Mouse (Mus musculus) kidney, postnatal 36 days (tissue): ENCODE results near the gene Ociad1.

ENCODE experiments used
- DNase-seq, 2 experiments: peaks; one replicate each; pipeline ENCODE4 v3.0.0; 2021 to 2022; ENCODE audit warnings: mixed read lengths in 2 of 2

Ociad1 gene

GRCm38 (mm10) chr5:73292502-73293457 is at the start of gene Ociad1:
TSS of gene Ociad1 (plus strand) at chr5:73292784.
- DNase-seq = peak; percentile 96 to 97

GRCm38 (mm10) chr5:73244403-73244802 is 48.2 kb upstream of the Ociad1 start:
- no peak for DNase-seq

GRCm38 (mm10) chr5:73246414-73246813 is 46.2 kb upstream of the Ociad1 start:
- DNase-seq = no peak

- DNase-seq = no peak
Measured at GRCm38 (mm10) chr5:73248211-73248610, 44.4 kb upstream of the Ociad1 start.

- DNase-seq = no peak
Measured at GRCm38 (mm10) chr5:73249341-73249740, 43.2 kb upstream of the Ociad1 start.

- no peak for DNase-seq
Measured at GRCm38 (mm10) chr5:73252739-73253138, 39.8 kb upstream of the Ociad1 start.

- DNase-seq = peak in 1 of 2 experiments; percentile 28
Measured at GRCm38 (mm10) chr5:73254660-73255059, 37.9 kb upstream of the Ociad1 start.

GRCm38 (mm10) chr5:73255321-73256251 is 37.0 kb upstream of the Ociad1 start:
- peak; percentile 52 to 78 for DNase-seq

GRCm38 (mm10) chr5:73256352-73257065 is 36.1 kb upstream of the Ociad1 start, which contains the start of gene Fryl:
TSS of gene Fryl (minus strand) at chr5:73256619.
- DNase-seq = peak; percentile 99

GRCm38 (mm10) chr5:73257096-73257495 is 35.5 kb upstream of the Ociad1 start:
- DNase-seq = no peak

- DNase-seq = no peak
Measured at GRCm38 (mm10) chr5:73257723-73258122, 34.9 kb upstream of the Ociad1 start.

GRCm38 (mm10) chr5:73264122-73264521 is 28.5 kb upstream of the Ociad1 start:
- DNase-seq = no peak

- DNase-seq = no peak
Measured at GRCm38 (mm10) chr5:73265460-73265859, 27.1 kb upstream of the Ociad1 start.

- no peak for DNase-seq
Measured at GRCm38 (mm10) chr5:73268636-73269213, 23.9 kb upstream of the Ociad1 start.

- no peak for DNase-seq
Measured at GRCm38 (mm10) chr5:73270612-73271011, 22.0 kb upstream of the Ociad1 start.

- DNase-seq = no peak
Measured at GRCm38 (mm10) chr5:73273171-73273570, 19.4 kb upstream of the Ociad1 start.

GRCm38 (mm10) chr5:73274941-73275340 is 17.6 kb upstream of the Ociad1 start:
- no peak for DNase-seq

- DNase-seq = no peak
Measured at GRCm38 (mm10) chr5:73279190-73279589, 13.4 kb upstream of the Ociad1 start.

GRCm38 (mm10) chr5:73279732-73280566 is 12.6 kb upstream of the Ociad1 start:
- no peak for DNase-seq

GRCm38 (mm10) chr5:73280567-73280850 is 12.1 kb upstream of the Ociad1 start:
- DNase-seq = no peak

GRCm38 (mm10) chr5:73284046-73284445 is 8.5 kb upstream of the Ociad1 start:
- DNase-seq = no peak
